Mouse (Mus musculus) cerebellum, adult 9-10 months (tissue): Measurements from ENCODE around the gene Stard9.

Source experiments
- DNase-seq: peaks from one replicate; pipeline ENCODE4 v3.0.0; 2022

Gene Stard9

DNA sequence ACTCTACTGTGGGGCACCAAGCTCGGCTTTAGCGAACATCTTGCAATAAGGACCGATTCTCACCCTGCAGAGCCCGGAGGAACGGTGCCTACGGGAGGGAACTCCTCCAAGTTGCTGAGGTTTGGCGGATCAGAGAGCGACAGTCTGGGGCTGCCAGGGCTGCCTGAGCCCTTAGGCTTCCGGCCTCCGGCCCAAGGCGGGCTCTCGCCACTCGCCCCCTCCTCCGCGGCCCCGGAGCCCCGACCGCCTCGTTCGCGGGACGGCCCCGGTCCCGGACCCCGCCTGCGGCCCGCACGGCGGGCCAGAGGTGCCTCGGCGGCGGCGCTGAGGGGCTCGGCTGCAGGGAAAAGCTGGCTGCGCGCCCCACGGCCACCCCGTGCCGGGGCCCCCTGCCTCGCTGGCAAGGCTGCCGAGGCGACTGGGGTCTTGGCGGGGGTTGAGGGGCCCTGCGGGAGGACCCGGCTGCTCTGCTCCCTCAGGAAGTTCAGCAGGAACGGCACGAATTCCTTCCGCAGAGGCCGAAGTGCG lies 101.8 kb downstream of the Stard9 start:
- DNase-seq, result peak; percentile 40

GRCm38 (mm10) chr2:120731167-120731862 lies 102.4 kb downstream of the Stard9 start:
- peak; percentile 90 for DNase-seq

DNA sequence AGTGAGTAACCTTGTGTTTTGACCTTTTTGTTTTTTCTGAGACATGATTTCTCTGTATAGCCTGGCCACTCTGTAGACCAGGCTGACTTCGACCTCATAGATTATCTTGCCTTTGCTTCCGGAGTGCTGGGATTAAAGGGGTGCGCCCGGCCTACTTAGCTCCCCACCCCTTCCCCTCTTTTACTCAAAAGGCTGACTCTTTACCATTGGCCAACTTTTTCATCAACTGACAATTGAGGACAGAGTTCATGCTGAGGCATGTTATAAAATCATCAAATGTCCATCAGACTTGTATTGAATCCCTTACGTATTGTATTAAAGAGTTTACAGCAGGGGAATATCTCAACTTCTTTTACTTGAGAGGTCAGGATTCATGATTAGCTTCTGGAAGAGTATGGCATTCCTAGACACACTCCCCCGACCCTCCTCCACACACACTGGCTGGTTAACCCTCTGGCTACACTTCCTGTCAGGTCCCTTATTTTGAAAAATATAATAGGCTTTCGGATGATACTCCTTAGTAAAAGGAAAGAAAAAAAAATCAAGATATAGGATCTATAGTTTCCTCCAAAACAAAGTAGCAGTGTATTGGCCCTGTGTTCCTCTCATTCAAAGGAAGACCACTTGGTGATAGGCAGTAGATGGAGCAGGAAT lies 103.1 kb downstream of the Stard9 start:
- DNase-seq, result no peak

- peak; percentile 57 for DNase-seq
Measured at GRCm38 (mm10) chr2:120745496-120745895, 116.6 kb downstream of the Stard9 start.

DNA sequence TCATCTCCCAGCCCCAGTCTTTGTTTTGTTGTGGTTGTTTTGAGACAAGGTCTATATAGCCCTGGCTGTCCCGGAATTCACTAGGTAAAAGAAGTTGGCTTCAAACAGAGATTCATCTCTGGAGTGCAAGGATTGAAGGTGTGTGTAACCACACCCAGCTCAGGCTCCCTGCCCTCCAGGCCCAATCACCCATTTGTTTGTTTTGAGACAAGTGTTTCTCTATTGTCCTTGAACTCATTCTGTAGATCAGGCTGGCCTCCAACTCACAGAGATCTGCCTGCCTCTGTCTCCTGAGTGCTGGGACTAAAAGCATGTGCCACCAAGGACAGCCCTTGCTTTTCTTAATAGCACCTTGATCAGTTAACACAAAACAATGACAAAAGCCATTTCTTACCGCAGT lies 119.1 kb downstream of the Stard9 start:
- no peak for DNase-seq

DNA sequence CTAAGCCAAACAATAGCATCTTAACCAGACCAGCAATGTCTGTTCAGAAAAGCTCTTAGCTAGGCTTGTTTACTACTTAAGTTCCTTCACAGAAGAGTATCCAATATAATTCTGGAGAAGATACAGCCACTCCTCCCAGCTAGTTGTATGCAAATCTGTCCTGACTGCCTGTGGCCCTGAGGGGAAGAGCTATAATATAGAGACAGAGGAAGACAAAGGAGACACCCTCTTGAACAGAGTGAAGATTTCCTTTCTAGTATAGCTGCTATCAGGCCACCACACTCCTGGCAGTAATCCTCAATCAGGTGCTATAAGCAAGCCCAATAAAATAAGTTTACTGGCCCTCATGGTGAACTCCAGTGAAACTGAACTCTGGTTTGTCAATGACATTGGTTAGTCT lies 133.0 kb downstream of the Stard9 start:
- no peak for DNase-seq

- no peak for DNase-seq
Measured at GRCm38 (mm10) chr2:120770265-120770935, 141.5 kb downstream of the Stard9 start.
